Comparison of ENCODE assay signal across 19 mouse cellular contexts in the genomic region with DNA sequence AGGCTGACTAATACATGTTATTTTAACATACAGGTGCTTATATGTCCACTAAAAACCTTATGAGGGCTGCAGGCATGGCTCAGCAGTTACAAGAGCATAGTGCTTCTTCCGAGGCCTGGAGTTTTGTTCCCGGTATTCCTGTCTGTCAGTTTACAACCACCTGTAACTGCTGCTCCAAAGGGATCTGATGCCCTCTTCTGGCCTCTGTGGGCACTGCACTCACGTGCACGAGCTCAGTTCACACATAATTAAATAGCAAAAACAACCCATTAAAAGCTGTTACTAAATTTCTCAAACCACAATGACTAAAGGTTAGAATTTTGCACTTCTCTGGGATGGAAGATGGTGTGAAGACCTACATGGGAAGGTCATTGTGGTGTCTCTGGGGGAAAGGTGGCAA.
A peak's percentile ranks its signal among the peaks of the same experiment; 100 is the strongest.
DNase-seq lines count a peak whose midpoint lies in the region; ATAC-seq and TF ChIP-seq lines count a peak whose summit lies in the region.
"Had no signal": no experiment of that assay in that cellular context is flagged by ENCODE, and none has a peak within 500 bp of the region (broad histone marks: within the 10 kb centered on the region; RNA-seq: fewer than 3 reads in every experiment).

No protein-coding gene starts in this region.

- no peak overlapping the region for H3K9ac ChIP-seq in intestine, postnatal 0 days (ENCODE audit: low read depth, low read length)
- H3K9ac ChIP-seq in intestine, embryonic 16.5 days (ENCODE audit: low read depth, low read length): no peak overlapping the region
- no peak overlapping the region for H3K9ac ChIP-seq in lung, embryonic 14.5 days
- no peak overlapping the region for H3K9ac ChIP-seq in MEL (ENCODE audit: control insufficient read depth, low read depth, low read length, poor library complexity, severe bottlenecking)
- no peak overlapping the region for H3K9ac ChIP-seq in stomach, postnatal 0 days (ENCODE audit: low read length)
- H3K9ac ChIP-seq: heart, embryonic 12.5 days; hindbrain, embryonic 13.5 days; liver, embryonic 13.5 days had no signal

- TF ChIP-seq RAD21 in MEL (IDR thresholded peaks at IDR 0.05; ENCODE audit: low read depth, low read length): no peak

- no peaks in the 10 kb centered on the region for H3K36me3 ChIP-seq in intestine, postnatal 0 days (ENCODE audit: control insufficient read depth, insufficient read depth)
- H3K36me3 ChIP-seq in intestine, embryonic 16.5 days (ENCODE audit: control insufficient read depth, insufficient read depth, low read length): no peaks in the 10 kb centered on the region
- H3K36me3 ChIP-seq in lung, embryonic 14.5 days (ENCODE audit: insufficient read depth): no peaks in the 10 kb centered on the region
- no peaks in the 10 kb centered on the region for H3K36me3 ChIP-seq in MEL (ENCODE audit: control insufficient read depth in 1 of 2, insufficient read depth in 2 of 2, low read length in 2 of 2)
- no peaks in the 10 kb centered on the region for H3K36me3 ChIP-seq in stomach, postnatal 0 days (ENCODE audit: control insufficient read depth, insufficient read depth, low read length)
- H3K36me3 ChIP-seq: embryonic facial prominence, embryonic 10.5 days; heart, embryonic 12.5 days; hindbrain, embryonic 13.5 days; liver, embryonic 13.5 days had no signal

- H3K4me2 ChIP-seq in intestine, postnatal 0 days (replicated peaks; ENCODE audit: low read depth): no peak overlapping the region
- no peak overlapping the region for H3K4me2 ChIP-seq in intestine, embryonic 16.5 days (ENCODE audit: low read depth, low read length)
- no peak overlapping the region for H3K4me2 ChIP-seq in lung, embryonic 14.5 days
- no peak overlapping the region for H3K4me2 ChIP-seq in stomach, postnatal 0 days (replicated peaks; ENCODE audit: low read depth)
- H3K4me2 ChIP-seq: heart, embryonic 12.5 days; hindbrain, embryonic 13.5 days; liver, embryonic 13.5 days had no signal

- no peak for TF ChIP-seq POLR2A in MEL (IDR thresholded peaks at IDR 0.05; ENCODE audit: control insufficient read depth in 1 of 2, insufficient read depth in 1 of 2, low read depth in 1 of 2, low read length in 2 of 2, poor library complexity in 1 of 2)

- peaks cover 6% of the 10 kb centered on the region for H3K4me1 ChIP-seq in intestine, postnatal 0 days (replicated peaks; ENCODE audit: control insufficient read depth, insufficient read depth, low read length)
- peaks cover 8% of the 10 kb centered on the region for H3K4me1 ChIP-seq in intestine, embryonic 16.5 days (ENCODE audit: control insufficient read depth, insufficient read depth, low read length)
- peaks cover 6% of the 10 kb centered on the region; the same call in 1 of the 2 replicates for H3K4me1 ChIP-seq in lung, embryonic 14.5 days (ENCODE audit: insufficient read depth)
- H3K4me1 ChIP-seq in MEL (ENCODE audit: control insufficient read depth in 1 of 2, insufficient read depth in 2 of 2, low read length in 2 of 2): no peaks in the 10 kb centered on the region
- H3K4me1 ChIP-seq in stomach, postnatal 0 days (replicated peaks; ENCODE audit: control insufficient read depth, insufficient read depth): no peaks in the 10 kb centered on the region
- H3K4me1 ChIP-seq: liver, embryonic 13.5 days had no signal

- no peak for TF ChIP-seq EP300 in MEL (IDR thresholded peaks at IDR 0.05; ENCODE audit: low read depth in 1 of 2, low read length in 2 of 2)
- no peak for TF ChIP-seq EP300 in stomach, postnatal 0 days (optimal IDR thresholded peaks at IDR 0.05)

- no peak for DNase-seq in lung, embryonic 14.5 days
- DNase-seq in lung, postnatal 10 days: no peak
- DNase-seq in MEL (ENCODE audit: low read depth, low spot score): peak; percentile 2
- no peak for DNase-seq in stomach, postnatal 0 days (ENCODE audit: low spot score)
- DNase-seq in ovary, postnatal 36 days (ENCODE audit: low spot score): no peak
- DNase-seq: cerebellum, adult 8-10 months; heart, postnatal 14 days; left cerebral cortex, postnatal 4 days; liver, embryonic 13.5 days; lung, postnatal 4 days; retina, postnatal 1 day; thymus, postnatal 36 days had no signal

- H3K79me2 ChIP-seq in MEL (ENCODE audit: control insufficient read depth, insufficient read depth, low read length, poor library complexity): no peaks in the 10 kb centered on the region

- H3K27ac ChIP-seq in intestine, postnatal 0 days (ENCODE audit: low read depth, low read length): no peak overlapping the region
- H3K27ac ChIP-seq in intestine, embryonic 16.5 days (ENCODE audit: low read length): no peak overlapping the region
- H3K27ac ChIP-seq in lung, embryonic 14.5 days (ENCODE audit: low read depth): no peak overlapping the region
- no peak overlapping the region for H3K27ac ChIP-seq in MEL (ENCODE audit: control insufficient read depth, low read depth, low read length)
- no peak overlapping the region for H3K27ac ChIP-seq in stomach, postnatal 0 days (replicated peaks)
- H3K27ac ChIP-seq: embryonic facial prominence, embryonic 10.5 days; hindbrain, embryonic 13.5 days; liver, embryonic 13.5 days had no signal

- no peak overlapping the region for H3K4me3 ChIP-seq in intestine, postnatal 0 days (ENCODE audit: low read depth, low read length)
- no peak overlapping the region for H3K4me3 ChIP-seq in intestine, embryonic 16.5 days (ENCODE audit: low read length)
- no peak overlapping the region for H3K4me3 ChIP-seq in lung, embryonic 14.5 days (ENCODE audit: low read depth, low read length)
- no peak overlapping the region for H3K4me3 ChIP-seq in MEL (ENCODE audit: control insufficient read depth in 1 of 2, insufficient read depth in 1 of 2, low read depth in 2 of 2, low read length in 2 of 2)
- H3K4me3 ChIP-seq in stomach, postnatal 0 days (ENCODE audit: low read depth, low read length): no peak overlapping the region
- H3K4me3 ChIP-seq: embryonic facial prominence, embryonic 10.5 days; heart, embryonic 12.5 days; hindbrain, embryonic 13.5 days; liver, embryonic 13.5 days had no signal

- peak; percentile 35 for TF ChIP-seq CTCF in intestine, postnatal 0 days (IDR thresholded peaks at IDR 0.05; ENCODE audit: low read depth)
- peak; percentile 38; the same call in 1 of the 2 replicates for TF ChIP-seq CTCF in lung, embryonic 14.5 days (IDR thresholded peaks at IDR 0.05; ENCODE audit: low read depth)
- peak; percentile 19 to 20 (median 20); a peak in 3 of 6 replicates for TF ChIP-seq CTCF in MEL (IDR thresholded peaks at IDR 0.05 in 2 of 3, conservative IDR thresholded peaks at IDR 0.05 in 1 of 3; ENCODE audit: control insufficient read depth in 1 of 3, insufficient read depth in 1 of 3, low read depth in 2 of 3, low read length in 3 of 3, poor library complexity in 1 of 3, severe bottlenecking in 1 of 3)
- TF ChIP-seq CTCF in stomach, postnatal 0 days (IDR thresholded peaks at IDR 0.05; ENCODE audit: low read depth): peak; percentile 34

- ATAC-seq in intestine, postnatal 0 days: no peak
- no peak for ATAC-seq in intestine, embryonic 16.5 days
- no peak for ATAC-seq in lung, embryonic 14.5 days (ENCODE audit: insufficient read depth)
- ATAC-seq in stomach, postnatal 0 days (ENCODE audit: low FRiP score, low TSS enrichment): no peak
- ATAC-seq: inflammation-experienced regulatory T-cells, adult 6 months had no signal

- WGBS in intestine, postnatal 0 days: 90% methylated on average over 4 of the region's 4 CpGs
- 96% methylated on average over 4 of the region's 4 CpGs for WGBS in intestine, embryonic 16.5 days
- 86% methylated on average over 4 of the region's 4 CpGs for WGBS in lung, embryonic 14.5 days
- 94% methylated on average over 4 of the region's 4 CpGs for WGBS in stomach, postnatal 0 days

- H3K9me3 ChIP-seq in intestine, postnatal 0 days (ENCODE audit: control insufficient read depth): no peaks in the 10 kb centered on the region
- H3K9me3 ChIP-seq in intestine, embryonic 16.5 days (ENCODE audit: control insufficient read depth, low read length): no peaks in the 10 kb centered on the region
- H3K9me3 ChIP-seq in lung, embryonic 14.5 days (ENCODE audit: low read depth, low read length): no peaks in the 10 kb centered on the region; the same call in 1 of the 2 replicates
- no peaks in the 10 kb centered on the region for H3K9me3 ChIP-seq in MEL (replicated peaks; ENCODE audit: insufficient read depth, low read length)
- H3K9me3 ChIP-seq in stomach, postnatal 0 days (ENCODE audit: control insufficient read depth, low read length): no peaks in the 10 kb centered on the region
- H3K9me3 ChIP-seq: hindbrain, embryonic 13.5 days had no signal

- no peaks in the 10 kb centered on the region for H3K27me3 ChIP-seq in intestine, postnatal 0 days (replicated peaks; ENCODE audit: control insufficient read depth, insufficient read depth, low read length)
- no peaks in the 10 kb centered on the region for H3K27me3 ChIP-seq in intestine, embryonic 16.5 days (replicated peaks; ENCODE audit: control insufficient read depth, insufficient read depth, low read length)
- H3K27me3 ChIP-seq in lung, embryonic 14.5 days (ENCODE audit: insufficient read depth, low read length): no peaks in the 10 kb centered on the region
- H3K27me3 ChIP-seq in MEL (ENCODE audit: control insufficient read depth in 1 of 2, insufficient read depth in 2 of 2, low read length in 2 of 2): no peaks in the 10 kb centered on the region
- H3K27me3 ChIP-seq in stomach, postnatal 0 days (ENCODE audit: control insufficient read depth, insufficient read depth, low read length): no peaks in the 10 kb centered on the region
- H3K27me3 ChIP-seq: CH12.LX; heart, embryonic 12.5 days; hindbrain, embryonic 13.5 days; liver, embryonic 13.5 days had no signal

TF ChIP-seq in MEL, 35 proteins besides CTCF, POLR2A, EP300 and RAD21:
- TF ChIP-seq ZNF384 (IDR thresholded peaks at IDR 0.05; ENCODE audit: low read depth, low read length) (no peak), BHLHE40 (IDR thresholded peaks at IDR 0.05; ENCODE audit: borderline replicate concordance, low read depth, low read length) (peak; percentile 53; the same call in 1 of the 2 replicates), MAFK (IDR thresholded peaks at IDR 0.05; ENCODE audit: borderline replicate concordance, low read depth, low read length) (no peak), RCOR1 (IDR thresholded peaks at IDR 0.05; ENCODE audit: low read depth, low read length) (no peak), MAZ (IDR thresholded peaks at IDR 0.05; ENCODE audit: low read depth, low read length) (no peak), SMC3 (IDR thresholded peaks at IDR 0.05; ENCODE audit: low read depth, low read length) (peak; percentile 22; the same call in 1 of the 2 replicates)
TF ChIP-seq in MEL: peak in this region for 2.
